Mouse (Mus musculus): ENCODE measurements around the gene Fuom. TPM values are rescaled to one million over a fixed set of nuclear protein-coding genes. Genes with fewer than 3 reads are reported as not detected.
"Not testable (repeated sequence)": the region's sequence is repeated elsewhere in the genome, so short reads cannot be mapped to it uniquely, and the experiment has no call there.

Fuom gene
- 37.0 and 38.7 TPM in 2 replicates for polyA plus RNA-seq (2015; fragmentation: Nextera tagmentation; extraction: Ambion mirVana)

- WGBS: 2% methylated on average over 30 of the region's 30 CpGs
- peak within 1 kb of the TSS; percentile 20; the same call in 1 of the 2 replicates for H3K27ac ChIP-seq (ENCODE audit: low read length)
These were observed at the start of gene Fuom for GRCm38 (mm10) chr7:140101993-140102860. Fuom (minus strand) TSS chr7:140102441.

GRCm38 (mm10) chr7:140144550-140144949 is 42.3 kb upstream of the Fuom start:
- no peak for ATAC-seq (ENCODE audit: insufficient read depth, low FRiP score)
- H3K27me3 ChIP-seq (ENCODE audit: control insufficient read depth, insufficient read depth, low read length): no peaks in the 10 kb centered on the region
- 81% methylated on average over 4 of the region's 4 CpGs for WGBS

More at GRCm38 (mm10) chr7:140101993-140102860, at the start of gene Fuom:
- Histone ChIP-seq H3K4me2 (ENCODE audit: low read depth, low read length) (peak within 1 kb of the TSS; percentile 78), H3K9ac (ENCODE audit: low read length) (peak within 1 kb of the TSS; percentile 74), H3K36me3 (ENCODE audit: control insufficient read depth, insufficient read depth, low read length) (no peaks in the 10 kb centered on the region; the same call in 1 of the 2 replicates), H3K9me3 (replicated peaks; ENCODE audit: control insufficient read depth, low read length) (no peaks in the 10 kb centered on the region), H3K27me3 (ENCODE audit: control insufficient read depth, insufficient read depth, low read length) (no peaks in the 10 kb centered on the region), H3K4me3 (replicated peaks; ENCODE audit: low read length) (peak within 1 kb of the TSS; percentile 51), H3K4me1 (ENCODE audit: control insufficient read depth, insufficient read depth, low read length) (peaks cover 4% of the 10 kb centered on the region; the same call in 1 of the 2 replicates)
- peak; percentile 90 for ATAC-seq (ENCODE audit: insufficient read depth, low FRiP score)

GRCm38 (mm10) chr7:140141350-140141749 is 39.1 kb upstream of the Fuom start:
- H3K4me2 ChIP-seq (ENCODE audit: low read depth, low read length): no peak overlapping the region
- no peak for ATAC-seq (ENCODE audit: insufficient read depth, low FRiP score)
- H3K36me3 ChIP-seq (ENCODE audit: control insufficient read depth, insufficient read depth, low read length): no peaks in the 10 kb centered on the region
- H3K4me1 ChIP-seq (ENCODE audit: control insufficient read depth, insufficient read depth, low read length): peaks cover 5% of the 10 kb centered on the region; the same call in 1 of the 2 replicates
- no peaks in the 10 kb centered on the region for H3K9me3 ChIP-seq (replicated peaks; ENCODE audit: control insufficient read depth, low read length)
- H3K4me3 ChIP-seq (replicated peaks; ENCODE audit: low read length): no peak overlapping the region
- peak overlapping the region; percentile 50 for H3K9ac ChIP-seq (ENCODE audit: low read length)
- no peak overlapping the region for H3K27ac ChIP-seq (ENCODE audit: low read length)
- H3K27me3 ChIP-seq (ENCODE audit: control insufficient read depth, insufficient read depth, low read length): no peaks in the 10 kb centered on the region
- 4% methylated on average over 14 of the region's 14 CpGs for WGBS

More at GRCm38 (mm10) chr7:140144550-140144949, 42.3 kb upstream of the Fuom start:
- Histone ChIP-seq H3K4me3 (replicated peaks; ENCODE audit: low read length) (no peak overlapping the region), H3K27ac (ENCODE audit: low read length) (no peak overlapping the region), H3K4me1 (ENCODE audit: control insufficient read depth, insufficient read depth, low read length) (no peaks in the 10 kb centered on the region), H3K9ac (ENCODE audit: low read length) (no peak overlapping the region), H3K36me3 (ENCODE audit: control insufficient read depth, insufficient read depth, low read length) (no peaks in the 10 kb centered on the region), H3K9me3 (replicated peaks; ENCODE audit: control insufficient read depth, low read length) (no peaks in the 10 kb centered on the region), H3K4me2 (ENCODE audit: low read depth, low read length) (no peak overlapping the region)

GRCm38 (mm10) chr7:140138021-140138310 is 35.7 kb upstream of the Fuom start:
- H3K4me3 ChIP-seq (replicated peaks; ENCODE audit: low read length): peak overlapping the region; percentile 93
- peak overlapping the region; percentile 98 for H3K9ac ChIP-seq (ENCODE audit: low read length)
- no peaks in the 10 kb centered on the region for H3K27me3 ChIP-seq (ENCODE audit: control insufficient read depth, insufficient read depth, low read length)
- under 1% methylated on average over 8 of the region's 8 CpGs for WGBS
- H3K27ac ChIP-seq (ENCODE audit: low read length): peak overlapping the region; percentile 74; the same call in 1 of the 2 replicates
- no peaks in the 10 kb centered on the region for H3K9me3 ChIP-seq (replicated peaks; ENCODE audit: control insufficient read depth, low read length)
- peaks cover 2% of the 10 kb centered on the region; the same call in 1 of the 2 replicates for H3K36me3 ChIP-seq (ENCODE audit: control insufficient read depth, insufficient read depth, low read length)
- no peak for ATAC-seq (ENCODE audit: insufficient read depth, low FRiP score)
- H3K4me2 ChIP-seq (ENCODE audit: low read depth, low read length): peak overlapping the region; percentile 97
- H3K4me1 ChIP-seq (ENCODE audit: control insufficient read depth, insufficient read depth, low read length): peaks cover 5% of the 10 kb centered on the region; the same call in 1 of the 2 replicates

- peaks cover 2% of the 10 kb centered on the region; the same call in 1 of the 2 replicates for H3K36me3 ChIP-seq (ENCODE audit: control insufficient read depth, insufficient read depth, low read length)
- 2% methylated on average over 39 of the region's 39 CpGs for WGBS
- peak; percentile 97 for ATAC-seq (ENCODE audit: insufficient read depth, low FRiP score)
- peak within 1 kb of the TSS; percentile 74; the same call in 1 of the 2 replicates for H3K27ac ChIP-seq (ENCODE audit: low read length)
- peaks cover 5% of the 10 kb centered on the region; the same call in 1 of the 2 replicates for H3K4me1 ChIP-seq (ENCODE audit: control insufficient read depth, insufficient read depth, low read length)
- peak within 1 kb of the TSS; percentile 97 for H3K4me2 ChIP-seq (ENCODE audit: low read depth, low read length)
- no peaks in the 10 kb centered on the region for H3K9me3 ChIP-seq (replicated peaks; ENCODE audit: control insufficient read depth, low read length)
- peak within 1 kb of the TSS; percentile 93 for H3K4me3 ChIP-seq (replicated peaks; ENCODE audit: low read length)
- H3K9ac ChIP-seq (ENCODE audit: low read length): peak within 1 kb of the TSS; percentile 98
- no peaks in the 10 kb centered on the region for H3K27me3 ChIP-seq (ENCODE audit: control insufficient read depth, insufficient read depth, low read length)
These were observed 35.1 kb upstream of the Fuom start, which contains the start of gene Mtg1 for GRCm38 (mm10) chr7:140137135-140138020. Mtg1 (plus strand) TSS chr7:140137564.

GRCm38 (mm10) chr7:140135106-140135770 is 33.0 kb upstream of the Fuom start:
- no peak overlapping the region for H3K4me2 ChIP-seq (ENCODE audit: low read depth, low read length)
- no peak overlapping the region for H3K4me3 ChIP-seq (replicated peaks; ENCODE audit: low read length)
- no peaks in the 10 kb centered on the region for H3K27me3 ChIP-seq (ENCODE audit: control insufficient read depth, insufficient read depth, low read length)
- no peak overlapping the region for H3K9ac ChIP-seq (ENCODE audit: low read length)
- H3K36me3 ChIP-seq (ENCODE audit: control insufficient read depth, insufficient read depth, low read length): peaks cover 2% of the 10 kb centered on the region; the same call in 1 of the 2 replicates
- WGBS: 78% methylated on average over 5 of the region's 5 CpGs
- H3K4me1 ChIP-seq (ENCODE audit: control insufficient read depth, insufficient read depth, low read length): peaks cover 5% of the 10 kb centered on the region; the same call in 1 of the 2 replicates
- peak overlapping the region; percentile 42; the same call in 1 of the 2 replicates for H3K27ac ChIP-seq (ENCODE audit: low read length)
- ATAC-seq (ENCODE audit: insufficient read depth, low FRiP score): no peak
- no peaks in the 10 kb centered on the region for H3K9me3 ChIP-seq (replicated peaks; ENCODE audit: control insufficient read depth, low read length)

GRCm38 (mm10) chr7:140134033-140134432 is 31.8 kb upstream of the Fuom start:
- WGBS: 97% methylated on average over 5 of the region's 7 CpGs
- not testable (repeated sequence) for H3K27me3 ChIP-seq (ENCODE audit: control insufficient read depth, insufficient read depth, low read length); H3K4me1 ChIP-seq (ENCODE audit: control insufficient read depth, insufficient read depth, low read length); H3K9me3 ChIP-seq (replicated peaks; ENCODE audit: control insufficient read depth, low read length); ATAC-seq (ENCODE audit: insufficient read depth, low FRiP score); H3K4me3 ChIP-seq (replicated peaks; ENCODE audit: low read length); H3K4me2 ChIP-seq (ENCODE audit: low read depth, low read length); H3K9ac ChIP-seq (ENCODE audit: low read length); H3K27ac ChIP-seq (ENCODE audit: low read length)
- peaks cover 10% of the 10 kb centered on the region; the same call in 1 of the 2 replicates for H3K36me3 ChIP-seq (ENCODE audit: control insufficient read depth, insufficient read depth, low read length)

GRCm38 (mm10) chr7:140132184-140132583 is 29.9 kb upstream of the Fuom start:
- H3K9ac ChIP-seq (ENCODE audit: low read length); H3K4me2 ChIP-seq (ENCODE audit: low read depth, low read length); H3K4me1 ChIP-seq (ENCODE audit: control insufficient read depth, insufficient read depth, low read length); H3K27ac ChIP-seq (ENCODE audit: low read length); H3K27me3 ChIP-seq (ENCODE audit: control insufficient read depth, insufficient read depth, low read length); H3K9me3 ChIP-seq (replicated peaks; ENCODE audit: control insufficient read depth, low read length); H3K4me3 ChIP-seq (replicated peaks; ENCODE audit: low read length); ATAC-seq (ENCODE audit: insufficient read depth, low FRiP score): not testable (repeated sequence)
- WGBS: 82% methylated on average over 7 of the region's 7 CpGs
- peaks cover 10% of the 10 kb centered on the region; the same call in 1 of the 2 replicates for H3K36me3 ChIP-seq (ENCODE audit: control insufficient read depth, insufficient read depth, low read length)
